Mouse (Mus musculus) C2C12 (cell line): Measurements from ENCODE around the gene Tek.

Experiments
- CTCF ChIP-seq: IDR thresholded peaks from one replicate; pipeline ENCODE4 v1.5.1; 2011; ENCODE audit not compliant: control insufficient read depth, insufficient read depth, insufficient read length
- FOSL1 ChIP-seq: IDR thresholded peaks from one replicate; pipeline ENCODE4 v1.8.0; 2011; ENCODE audit warnings: mild to moderate bottlenecking, low read length; ENCODE audit not compliant: poor library complexity, insufficient read depth, severe bottlenecking
- USF1 ChIP-seq: IDR thresholded peaks from one replicate; pipeline ENCODE4 v1.6.1; 2011; ENCODE audit warnings: low read depth, mild to moderate bottlenecking, control low read depth, moderate library complexity

- TF ChIP-seq CTCF (no peak), USF1 (no peak), FOSL1 (no peak)
Measured at GRCm38 (mm10) chr4:94766176-94766575, 27.1 kb downstream of the Tek start.
